Mouse (Mus musculus) stomach, postnatal 0 days (tissue): ENCODE results near the gene Plekho2.

Experiments used
- CTCF ChIP-seq: IDR thresholded peaks from 2 replicates; pipeline ENCODE4 v1.5.1; 2016; ENCODE audit warnings: antibody characterized with exemption, low read depth, mild to moderate bottlenecking, moderate library complexity
- EP300 ChIP-seq: optimal IDR thresholded peaks from 2 replicates; pipeline ENCODE3; 2016; ENCODE audit warnings: antibody characterized with exemption

- TF ChIP-seq CTCF (no peak), EP300 (no peak)
Observed at GRCm38 (mm10) chr9:65552711-65553110, 27.1 kb downstream of the Plekho2 start.
